8 mouse cellular contexts compared by ENCODE assay signal in the genomic region with DNA sequence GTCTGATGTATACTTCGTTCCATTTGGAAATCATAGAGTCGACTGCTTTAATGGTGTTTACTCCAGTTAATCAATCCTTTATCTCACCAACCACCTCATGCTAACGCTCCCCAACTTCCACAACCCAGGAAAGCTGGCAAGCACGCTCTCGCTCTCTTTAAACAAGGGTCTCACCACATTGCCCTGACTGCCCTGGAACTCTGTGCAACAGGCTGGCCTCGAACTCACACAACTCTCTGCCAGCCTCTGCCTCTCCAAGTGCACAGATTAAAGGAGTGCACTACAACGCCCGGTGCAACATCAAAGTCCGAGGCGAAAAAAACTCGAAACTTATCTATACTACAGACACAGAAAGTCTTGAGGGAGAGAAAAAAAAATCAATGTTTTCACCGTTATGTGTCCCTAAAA. TPM values are rescaled to one million over a fixed set of nuclear protein-coding genes. Genes with fewer than 3 reads are reported as not detected.
DNase-seq lines count a peak whose midpoint lies in the region; ATAC-seq lines count a peak whose summit lies in the region.

No protein-coding gene starts in this region.

- peak overlapping the region; percentile 80 for H3K9ac ChIP-seq in neural tube, embryonic 11.5 days (ENCODE audit: low read length)
- H3K9ac ChIP-seq in embryonic facial prominence, embryonic 15.5 days: peak overlapping the region; percentile 74
- peak overlapping the region; percentile 82 for H3K9ac ChIP-seq in hindbrain, embryonic 16.5 days (ENCODE audit: low read depth, low read length)
- H3K9ac ChIP-seq in midbrain, embryonic 11.5 days (ENCODE audit: low read length): peak overlapping the region; percentile 69

- no peaks in the 10 kb centered on the region for H3K9me3 ChIP-seq in neural tube, embryonic 11.5 days (ENCODE audit: control insufficient read depth, low read length)
- H3K9me3 ChIP-seq in embryonic facial prominence, embryonic 15.5 days (replicated peaks): no peaks in the 10 kb centered on the region
- H3K9me3 ChIP-seq in hindbrain, embryonic 16.5 days (ENCODE audit: control insufficient read depth, low read length): no peaks in the 10 kb centered on the region
- H3K9me3 ChIP-seq in midbrain, embryonic 11.5 days (ENCODE audit: control insufficient read depth, low read length): no peaks in the 10 kb centered on the region

- H3K4me1 ChIP-seq in neural tube, embryonic 11.5 days (ENCODE audit: control insufficient read depth, insufficient read depth, low read length): peaks cover 6% of the 10 kb centered on the region
- peaks cover 10% of the 10 kb centered on the region for H3K4me1 ChIP-seq in embryonic facial prominence, embryonic 15.5 days
- peaks cover 31% of the 10 kb centered on the region for H3K4me1 ChIP-seq in hindbrain, embryonic 16.5 days (ENCODE audit: control insufficient read depth, insufficient read depth, low read depth, low read length)
- H3K4me1 ChIP-seq in midbrain, embryonic 11.5 days (ENCODE audit: control insufficient read depth, insufficient read depth, low read length): peaks cover 8% of the 10 kb centered on the region

- whole genome bisulfite sequencing in neural tube, embryonic 11.5 days: 3% methylated on average over 12 of the region's 12 CpGs
- 4% methylated on average over 12 of the region's 12 CpGs for WGBS in embryonic facial prominence, embryonic 15.5 days
- WGBS in hindbrain, embryonic 16.5 days: 5% methylated on average over 12 of the region's 12 CpGs
- 4% methylated on average over 12 of the region's 12 CpGs for WGBS in midbrain, embryonic 11.5 days

- ATAC-seq in neural tube, embryonic 11.5 days (ENCODE audit: insufficient read depth, low FRiP score, low TSS enrichment): peak; percentile 50
- ATAC-seq in embryonic facial prominence, embryonic 15.5 days (ENCODE audit: insufficient number of reproducible peaks, low FRiP score, low TSS enrichment, low read depth): peak; percentile 59
- ATAC-seq in hindbrain, embryonic 16.5 days: peak; percentile 35
- peak; percentile 51 for ATAC-seq in midbrain, embryonic 11.5 days (ENCODE audit: low FRiP score)

- H3K27me3 ChIP-seq in neural tube, embryonic 11.5 days (ENCODE audit: control insufficient read depth, insufficient read depth, low read length): no peaks in the 10 kb centered on the region
- H3K27me3 ChIP-seq in embryonic facial prominence, embryonic 15.5 days: no peaks in the 10 kb centered on the region
- H3K27me3 ChIP-seq in hindbrain, embryonic 16.5 days (replicated peaks; ENCODE audit: control insufficient read depth, insufficient read depth, low read length): no peaks in the 10 kb centered on the region
- H3K27me3 ChIP-seq in midbrain, embryonic 11.5 days (ENCODE audit: control insufficient read depth, insufficient read depth, low read length): no peaks in the 10 kb centered on the region

- no peak for DNase-seq in neural tube, embryonic 11.5 days (ENCODE audit: low spot score)
- DNase-seq in neural tube, embryonic 10.5 days (ENCODE audit: extremely low spot score, low spot score): no peak
- DNase-seq in midbrain, embryonic 11.5 days (ENCODE audit: low spot score, missing footprints): peak; percentile 90
- no peak for DNase-seq in adipocyte (ENCODE audit: low spot score)
- no peak for DNase-seq in frontal cortex, postnatal 25 days (ENCODE audit: low spot score in 2 of 2)
- no peak for DNase-seq in left cerebral cortex, postnatal 14 days (ENCODE audit: low spot score in 2 of 2)

- intact Hi-C loops in left cerebral cortex, postnatal 14 days (cut with DNase I): no loop called here

- H3K27ac ChIP-seq in neural tube, embryonic 11.5 days (ENCODE audit: low read depth, low read length): peak overlapping the region; percentile 84
- peak overlapping the region; percentile 99 for H3K27ac ChIP-seq in embryonic facial prominence, embryonic 15.5 days (replicated peaks)
- peak overlapping the region; percentile 95 for H3K27ac ChIP-seq in hindbrain, embryonic 16.5 days (ENCODE audit: low read depth, low read length)
- peak overlapping the region; percentile 89 for H3K27ac ChIP-seq in midbrain, embryonic 11.5 days (ENCODE audit: low read depth, low read length)

- no peaks in the 10 kb centered on the region for H3K36me3 ChIP-seq in neural tube, embryonic 11.5 days (ENCODE audit: control insufficient read depth, insufficient read depth, low read length)
- peaks cover 9% of the 10 kb centered on the region; the same call in 1 of the 2 replicates for H3K36me3 ChIP-seq in embryonic facial prominence, embryonic 15.5 days
- no peaks in the 10 kb centered on the region for H3K36me3 ChIP-seq in hindbrain, embryonic 16.5 days (ENCODE audit: control insufficient read depth, insufficient read depth, low read length)
- H3K36me3 ChIP-seq in midbrain, embryonic 11.5 days (ENCODE audit: control insufficient read depth, insufficient read depth, low read length): no peaks in the 10 kb centered on the region

- peak overlapping the region; percentile 67 for H3K4me3 ChIP-seq in neural tube, embryonic 11.5 days (ENCODE audit: low read depth, low read length)
- H3K4me3 ChIP-seq in embryonic facial prominence, embryonic 15.5 days (replicated peaks): peak overlapping the region; percentile 80
- peak overlapping the region; percentile 70 for H3K4me3 ChIP-seq in hindbrain, embryonic 16.5 days (ENCODE audit: low read length)
- peak overlapping the region; percentile 56 for H3K4me3 ChIP-seq in midbrain, embryonic 11.5 days (ENCODE audit: low read depth, low read length)

- H3K4me2 ChIP-seq in neural tube, embryonic 11.5 days (ENCODE audit: low read depth): peak overlapping the region; percentile 88
- peak overlapping the region; percentile 65 for H3K4me2 ChIP-seq in embryonic facial prominence, embryonic 15.5 days (replicated peaks)
- H3K4me2 ChIP-seq in hindbrain, embryonic 16.5 days (ENCODE audit: low read length): peak overlapping the region; percentile 74
- H3K4me2 ChIP-seq in midbrain, embryonic 11.5 days: peak overlapping the region; percentile 76

RNA-seq across cellular contexts. Expression of gene Gm28048, which starts 0.3 kb away (rescaled TPM):
- 5.7 and 5.9 TPM in 2 replicates for polyA plus RNA-seq in neural tube, embryonic 11.5 days (2014; fragmentation: Nextera tagmentation; extraction: Ambion mirVana)
- 10.6 and 11.5 TPM in 2 replicates for polyA plus RNA-seq in embryonic facial prominence, embryonic 15.5 days (2015; fragmentation: Nextera tagmentation; extraction: Ambion mirVana)
- 5.4 TPM in 2 replicates for polyA plus RNA-seq in hindbrain, embryonic 16.5 days (2015; fragmentation: Nextera tagmentation; extraction: Ambion mirVana)
- 5.2 and 5.6 TPM in 2 replicates for polyA plus RNA-seq in midbrain, embryonic 11.5 days (2014; fragmentation: Nextera tagmentation; extraction: Ambion mirVana)
- 10 to 100 TPM; 10.3 to 13.5 TPM for total RNA-seq in left cerebral cortex, postnatal 14 days (2021)

RNA-seq across cellular contexts. Expression of gene Commd1, which starts 0.6 kb away (rescaled TPM):
- 371 and 372 TPM in 2 replicates for polyA plus RNA-seq in neural tube, embryonic 11.5 days (2014; fragmentation: Nextera tagmentation; extraction: Ambion mirVana)
- polyA plus RNA-seq in embryonic facial prominence, embryonic 15.5 days (2015; fragmentation: Nextera tagmentation; extraction: Ambion mirVana): 332 and 342 TPM in 2 replicates
- polyA plus RNA-seq in hindbrain, embryonic 16.5 days (2015; fragmentation: Nextera tagmentation; extraction: Ambion mirVana): 236 and 237 TPM in 2 replicates
- polyA plus RNA-seq in midbrain, embryonic 11.5 days (2014; fragmentation: Nextera tagmentation; extraction: Ambion mirVana): 432 and 437 TPM in 2 replicates
- 10 to 100 TPM; 39.0 to 39.2 TPM for total RNA-seq in left cerebral cortex, postnatal 14 days (2021)

RNA-seq across cellular contexts. Expression of gene Cct4, which starts 8.8 kb away (rescaled TPM):
- 435 and 451 TPM in 2 replicates for polyA plus RNA-seq in neural tube, embryonic 11.5 days (2014; fragmentation: Nextera tagmentation; extraction: Ambion mirVana)
- 233 and 242 TPM in 2 replicates for polyA plus RNA-seq in embryonic facial prominence, embryonic 15.5 days (2015; fragmentation: Nextera tagmentation; extraction: Ambion mirVana)
- polyA plus RNA-seq in hindbrain, embryonic 16.5 days (2015; fragmentation: Nextera tagmentation; extraction: Ambion mirVana): 263 and 273 TPM in 2 replicates
- polyA plus RNA-seq in midbrain, embryonic 11.5 days (2014; fragmentation: Nextera tagmentation; extraction: Ambion mirVana): 448 and 476 TPM in 2 replicates
- 100 to 1,000 TPM in 1 of 2 experiments, 10 to 100 TPM in 1; 94.9 to 101 TPM for total RNA-seq in left cerebral cortex, postnatal 14 days (2021)

RNA-seq across cellular contexts. Expression of gene Zrsr1, which starts 9.7 kb away (rescaled TPM):
- 4.8 and 5.2 TPM in 2 replicates for polyA plus RNA-seq in neural tube, embryonic 11.5 days (2014; fragmentation: Nextera tagmentation; extraction: Ambion mirVana)
- polyA plus RNA-seq in embryonic facial prominence, embryonic 15.5 days (2015; fragmentation: Nextera tagmentation; extraction: Ambion mirVana): 3.5 TPM in 2 replicates
- 7.8 and 9.7 TPM in 2 replicates for polyA plus RNA-seq in hindbrain, embryonic 16.5 days (2015; fragmentation: Nextera tagmentation; extraction: Ambion mirVana)
- polyA plus RNA-seq in midbrain, embryonic 11.5 days (2014; fragmentation: Nextera tagmentation; extraction: Ambion mirVana): 4.3 and 5.3 TPM in 2 replicates
- total RNA-seq in left cerebral cortex, postnatal 14 days (2021): 10 to 100 TPM; 53.1 to 56.3 TPM

RNA-seq across cellular contexts. Expression of gene Fam161a, which starts 25.8 kb away (rescaled TPM):
- polyA plus RNA-seq in neural tube, embryonic 11.5 days (2014; fragmentation: Nextera tagmentation; extraction: Ambion mirVana): 3.1 and 3.8 TPM in 2 replicates
- polyA plus RNA-seq in embryonic facial prominence, embryonic 15.5 days (2015; fragmentation: Nextera tagmentation; extraction: Ambion mirVana): 10.2 and 16.3 TPM in 2 replicates
- 4.6 and 5.7 TPM in 2 replicates for polyA plus RNA-seq in hindbrain, embryonic 16.5 days (2015; fragmentation: Nextera tagmentation; extraction: Ambion mirVana)
- polyA plus RNA-seq in midbrain, embryonic 11.5 days (2014; fragmentation: Nextera tagmentation; extraction: Ambion mirVana): 3.8 and 4.0 TPM in 2 replicates
- 1 to 10 TPM; 2.9 to 3.9 TPM for total RNA-seq in left cerebral cortex, postnatal 14 days (2021)
